ENCODE assay signal across 8 mouse cellular contexts in the genomic region with DNA sequence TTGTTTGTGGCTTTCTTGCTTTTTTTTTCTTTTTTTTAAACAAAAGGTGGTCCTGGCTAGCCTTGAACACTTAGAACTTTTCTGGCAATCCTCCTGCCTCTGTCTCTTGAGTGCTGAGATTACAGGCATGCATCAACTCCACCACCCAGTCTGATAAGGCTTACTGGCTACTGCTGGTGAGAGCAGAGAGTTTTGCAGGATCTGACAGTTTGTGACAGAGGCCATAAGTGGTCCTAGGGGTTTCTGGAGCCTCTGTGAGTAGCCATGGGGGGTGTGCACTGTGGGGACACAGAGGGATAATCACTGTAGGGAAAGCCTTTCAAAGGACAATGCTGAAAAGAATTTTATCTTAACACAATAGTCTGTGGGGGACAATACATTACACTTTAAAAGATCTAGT.
DNase-seq lines count a peak whose midpoint lies in the region; ATAC-seq and TF ChIP-seq lines count a peak whose summit lies in the region.

No protein-coding gene starts in this region.

- no peak for ATAC-seq in heart, embryonic 14.5 days (ENCODE audit: insufficient number of reproducible peaks, insufficient read depth, low FRiP score, low read depth)
- no peak for ATAC-seq in embryonic facial prominence, embryonic 11.5 days (replicated peaks; ENCODE audit: insufficient number of reproducible peaks, low FRiP score, low TSS enrichment, low read depth)
- ATAC-seq in hindbrain, postnatal 0 days = no peak
- no peak for ATAC-seq in midbrain, embryonic 14.5 days (ENCODE audit: low FRiP score, low TSS enrichment)

- H3K4me1 ChIP-seq in heart, embryonic 14.5 days (ENCODE audit: control insufficient read depth in 2 of 2, insufficient read depth in 2 of 2, low read length in 2 of 2) = peaks cover 10 to 40% of the 10 kb centered on the region in 2 experiments
- H3K4me1 ChIP-seq in embryonic facial prominence, embryonic 11.5 days (ENCODE audit: control insufficient read depth, insufficient read depth, low read length) = no peaks in the 10 kb centered on the region; the same call in 1 of the 2 replicates
- 0 out of 2 replicates have a peak, but pooled peaks cover 4% of the 10 kb centered on the region for H3K4me1 ChIP-seq in hindbrain, postnatal 0 days (ENCODE audit: insufficient read depth, low read length)
- H3K4me1 ChIP-seq in midbrain, embryonic 14.5 days (ENCODE audit: control insufficient read depth, insufficient read depth, low read length) = peaks cover 9% of the 10 kb centered on the region; the same call in 1 of the 2 replicates
- peaks cover 7% of the 10 kb centered on the region for H3K4me1 ChIP-seq in thymus, adult 2 months (replicated peaks; ENCODE audit: control insufficient read depth, insufficient read depth, low read length)

- no peak for DNase-seq in heart, postnatal 4 days
- DNase-seq in embryonic facial prominence, embryonic 11.5 days (ENCODE audit: low spot score) = no peak
- DNase-seq in hindbrain, postnatal 0 days (ENCODE audit: low spot score) = no peak
- no peak for DNase-seq in midbrain, embryonic 14.5 days
- DNase-seq in frontal cortex, postnatal 25 days (ENCODE audit: low spot score in 2 of 2) = no peak
- no peak for DNase-seq in thymus, adult 2 months
- no peak for DNase-seq in spleen, postnatal 14 days (ENCODE audit: low spot score in 2 of 2)

- H3K4me2 ChIP-seq in heart, embryonic 14.5 days (ENCODE audit: low read length) = peak overlapping the region; percentile 85
- H3K4me2 ChIP-seq in embryonic facial prominence, embryonic 11.5 days (ENCODE audit: low read depth, low read length) = no peak overlapping the region; the same call in 1 of the 2 replicates
- H3K4me2 ChIP-seq in hindbrain, postnatal 0 days (ENCODE audit: low read depth, low read length) = peak overlapping the region; percentile 92
- peak overlapping the region; percentile 70 for H3K4me2 ChIP-seq in midbrain, embryonic 14.5 days (ENCODE audit: low read length)

- no peak for TF ChIP-seq POLR2A in thymus, adult 2 months (IDR thresholded peaks at IDR 0.05; ENCODE audit: control insufficient read depth, extremely low read depth, insufficient read depth, low read length, poor library complexity)

- peaks cover 11% of the 10 kb centered on the region for H3K36me3 ChIP-seq in heart, embryonic 14.5 days (ENCODE audit: control insufficient read depth, insufficient read depth, low read length)
- no peaks in the 10 kb centered on the region for H3K36me3 ChIP-seq in embryonic facial prominence, embryonic 11.5 days (replicated peaks; ENCODE audit: control insufficient read depth, insufficient read depth, low read depth, low read length)
- H3K36me3 ChIP-seq in hindbrain, postnatal 0 days (ENCODE audit: insufficient read depth, low read length) = no peaks in the 10 kb centered on the region
- no peaks in the 10 kb centered on the region for H3K36me3 ChIP-seq in midbrain, embryonic 14.5 days (ENCODE audit: control insufficient read depth, insufficient read depth, low read length)
- H3K36me3 ChIP-seq in thymus, adult 2 months (ENCODE audit: control insufficient read depth, insufficient read depth, low read length) = no peaks in the 10 kb centered on the region

- H3K27me3 ChIP-seq in heart, embryonic 14.5 days (ENCODE audit: control insufficient read depth, insufficient read depth, low read length) = no peaks in the 10 kb centered on the region
- H3K27me3 ChIP-seq in embryonic facial prominence, embryonic 11.5 days (ENCODE audit: control insufficient read depth, insufficient read depth, low read length) = no peaks in the 10 kb centered on the region
- no peaks in the 10 kb centered on the region for H3K27me3 ChIP-seq in hindbrain, postnatal 0 days (ENCODE audit: insufficient read depth, low read length)
- no peaks in the 10 kb centered on the region for H3K27me3 ChIP-seq in midbrain, embryonic 14.5 days (ENCODE audit: control insufficient read depth, insufficient read depth, low read length)
- no peaks in the 10 kb centered on the region; the same call in 1 of the 2 replicates for H3K27me3 ChIP-seq in thymus, adult 2 months (ENCODE audit: control insufficient read depth, insufficient read depth, low read length)

- TF ChIP-seq CTCF in hindbrain, postnatal 0 days (IDR thresholded peaks at IDR 0.05; ENCODE audit: low read depth) = no peak
- no peak for TF ChIP-seq CTCF in thymus, adult 2 months (IDR thresholded peaks at IDR 0.05; ENCODE audit: borderline replicate concordance, control insufficient read depth, extremely low read depth, insufficient read depth, low read length, poor library complexity)

- H3K4me3 ChIP-seq in heart, embryonic 14.5 days (ENCODE audit: control insufficient read depth in 1 of 2, insufficient read depth in 1 of 2, low read depth in 1 of 2, low read length in 2 of 2) = peak overlapping the region; percentile 72 to 98; a peak in 3 of 4 replicates
- H3K4me3 ChIP-seq in embryonic facial prominence, embryonic 11.5 days (ENCODE audit: low read depth, low read length) = peak overlapping the region; percentile 58
- peak overlapping the region; percentile 58 for H3K4me3 ChIP-seq in hindbrain, postnatal 0 days (ENCODE audit: low read length)
- H3K4me3 ChIP-seq in midbrain, embryonic 14.5 days (replicated peaks; ENCODE audit: low read depth, low read length) = peak overlapping the region; percentile 60; the same call in 1 of the 2 replicates
- no peak overlapping the region for H3K4me3 ChIP-seq in thymus, adult 2 months (ENCODE audit: control insufficient read depth, insufficient read depth, low read length)

- peak overlapping the region; percentile 98 to 99 for H3K27ac ChIP-seq in heart, embryonic 14.5 days (replicated peaks in 1 of 2; ENCODE audit: control insufficient read depth in 1 of 2, insufficient read depth in 1 of 2, low read depth in 2 of 2, low read length in 2 of 2)
- H3K27ac ChIP-seq in embryonic facial prominence, embryonic 11.5 days (replicated peaks; ENCODE audit: low read depth, low read length) = no peak overlapping the region
- H3K27ac ChIP-seq in hindbrain, postnatal 0 days = no peak overlapping the region
- no peak overlapping the region for H3K27ac ChIP-seq in midbrain, embryonic 14.5 days (replicated peaks; ENCODE audit: low read depth, low read length)
- no peak overlapping the region for H3K27ac ChIP-seq in thymus, adult 2 months (ENCODE audit: control insufficient read depth, insufficient read depth, low read length)

- peak overlapping the region; percentile 95 for H3K9ac ChIP-seq in heart, embryonic 14.5 days (ENCODE audit: low read length)
- no peak overlapping the region; the same call in 1 of the 2 replicates for H3K9ac ChIP-seq in embryonic facial prominence, embryonic 11.5 days (replicated peaks; ENCODE audit: low read length)
- peak overlapping the region; percentile 48; the same call in 1 of the 2 replicates for H3K9ac ChIP-seq in hindbrain, postnatal 0 days (replicated peaks; ENCODE audit: low read length)
- H3K9ac ChIP-seq in midbrain, embryonic 14.5 days (replicated peaks; ENCODE audit: low read length) = no peak overlapping the region; the same call in 1 of the 2 replicates

- H3K9me3 ChIP-seq in heart, embryonic 14.5 days (ENCODE audit: control insufficient read depth, low read length) = no peaks in the 10 kb centered on the region
- H3K9me3 ChIP-seq in embryonic facial prominence, embryonic 11.5 days (replicated peaks; ENCODE audit: control insufficient read depth, low read length) = no peaks in the 10 kb centered on the region
- H3K9me3 ChIP-seq in hindbrain, postnatal 0 days (ENCODE audit: low read length) = no peaks in the 10 kb centered on the region
- no peaks in the 10 kb centered on the region for H3K9me3 ChIP-seq in midbrain, embryonic 14.5 days (ENCODE audit: control insufficient read depth, low read length)

Comparison
In these comparisons a context has a peak if more than half of its experiments do, and no peak if none do; other contexts are left out.
1. H3K27ac ChIP-seq: peak in heart, embryonic 14.5 days (2 of 2); none in embryonic facial prominence, embryonic 11.5 days (single experiment), hindbrain, postnatal 0 days (single experiment), midbrain, embryonic 14.5 days (single experiment) and thymus, adult 2 months (single experiment).
2. H3K9ac ChIP-seq: peak in heart, embryonic 14.5 days (single experiment) and hindbrain, postnatal 0 days (single experiment); none in embryonic facial prominence, embryonic 11.5 days (single experiment) and midbrain, embryonic 14.5 days (single experiment).